Mouse (Mus musculus): ENCODE measurements around the gene Glis2. TPM values are rescaled to one million over a fixed set of nuclear protein-coding genes. Genes with fewer than 3 reads are reported as not detected.

The Glis2 gene
- total RNA-seq (2014; rRNA removed; ENCODE audit: low replicate concordance) (25.3 and 25.4 TPM in 2 replicates), polyA plus RNA-seq (2015; fragmentation: Nextera tagmentation; extraction: Ambion mirVana) (11.2 and 11.8 TPM in 2 replicates)

GRCm38 (mm10) chr16:4593971-4594813 lies at the start of gene Glis2:
Gene Glis2 (plus strand): TSS chr16:4594713.
- H3K36me3 ChIP-seq (replicated peaks; ENCODE audit: control insufficient read depth, insufficient read depth, low read length): peaks cover 14% of the 10 kb centered on the region; the same call in 1 of the 2 replicates
- H3K27ac ChIP-seq (ENCODE audit: low read depth): peak within 1 kb of the TSS; percentile 94
- H3K4me3 ChIP-seq (ENCODE audit: low read depth, low read length): peak within 1 kb of the TSS; percentile 82
- WGBS: under 1% methylated on average over 34 of the region's 74 CpGs
- DNase-seq (ENCODE audit: low spot score): peak; percentile 90
- TF ChIP-seq EP300 (IDR thresholded peaks at IDR 0.05; ENCODE audit: low read depth) (no peak), CTCF (IDR thresholded peaks at IDR 0.05; ENCODE audit: low read depth) (no peak)
- H3K27me3 ChIP-seq (ENCODE audit: control insufficient read depth, insufficient read depth, low read length): no peaks in the 10 kb centered on the region
- peak within 1 kb of the TSS; percentile 86 for H3K9ac ChIP-seq (replicated peaks; ENCODE audit: low read depth, low read length)
- H3K4me2 ChIP-seq (ENCODE audit: low read depth, low read length): peak within 1 kb of the TSS; percentile 91
- peaks cover 45% of the 10 kb centered on the region for H3K4me1 ChIP-seq (ENCODE audit: control insufficient read depth, insufficient read depth)
- H3K9me3 ChIP-seq (replicated peaks; ENCODE audit: control insufficient read depth, low read length): no peaks in the 10 kb centered on the region
- peak; percentile 80 for ATAC-seq (ENCODE audit: insufficient read depth, low read depth)

- no peak overlapping the region for H3K4me2 ChIP-seq (ENCODE audit: low read depth, low read length)
- TF ChIP-seq CTCF (IDR thresholded peaks at IDR 0.05; ENCODE audit: low read depth) (no peak), EP300 (IDR thresholded peaks at IDR 0.05; ENCODE audit: low read depth) (no peak)
- no peak overlapping the region for H3K4me3 ChIP-seq (ENCODE audit: low read depth, low read length)
- H3K9ac ChIP-seq (replicated peaks; ENCODE audit: low read depth, low read length): no peak overlapping the region
- H3K27ac ChIP-seq (ENCODE audit: low read depth): no peak overlapping the region
- DNase-seq (ENCODE audit: low spot score) (no peak), ATAC-seq (ENCODE audit: insufficient read depth, low read depth) (no peak)
- H3K27me3 ChIP-seq (ENCODE audit: control insufficient read depth, insufficient read depth, low read length): no peaks in the 10 kb centered on the region
- peaks cover 31% of the 10 kb centered on the region for H3K36me3 ChIP-seq (replicated peaks; ENCODE audit: control insufficient read depth, insufficient read depth, low read length)
- no peaks in the 10 kb centered on the region for H3K9me3 ChIP-seq (replicated peaks; ENCODE audit: control insufficient read depth, low read length)
- peaks cover 4% of the 10 kb centered on the region; the same call in 1 of the 2 replicates for H3K4me1 ChIP-seq (ENCODE audit: control insufficient read depth, insufficient read depth)
- 68% methylated on average over 9 of the region's 9 CpGs for WGBS
These were observed 49.7 kb upstream of the Glis2 start for GRCm38 (mm10) chr16:4544845-4545244.

GRCm38 (mm10) chr16:4546838-4547237 lies 47.7 kb upstream of the Glis2 start:
- ATAC-seq (ENCODE audit: insufficient read depth, low read depth): no peak
- H3K36me3 ChIP-seq (replicated peaks; ENCODE audit: control insufficient read depth, insufficient read depth, low read length): peaks cover 31% of the 10 kb centered on the region
- peaks cover 4% of the 10 kb centered on the region; the same call in 1 of the 2 replicates for H3K4me1 ChIP-seq (ENCODE audit: control insufficient read depth, insufficient read depth)
- no peak overlapping the region for H3K4me2 ChIP-seq (ENCODE audit: low read depth, low read length)
- no peak overlapping the region for H3K27ac ChIP-seq (ENCODE audit: low read depth)
- H3K9me3 ChIP-seq (replicated peaks; ENCODE audit: control insufficient read depth, low read length): no peaks in the 10 kb centered on the region
- H3K9ac ChIP-seq (replicated peaks; ENCODE audit: low read depth, low read length): no peak overlapping the region
- TF ChIP-seq EP300 (IDR thresholded peaks at IDR 0.05; ENCODE audit: low read depth) (no peak), CTCF (IDR thresholded peaks at IDR 0.05; ENCODE audit: low read depth) (no peak)
- no peak overlapping the region for H3K4me3 ChIP-seq (ENCODE audit: low read depth, low read length)
- WGBS: 93% methylated on average over 8 of the region's 8 CpGs
- no peaks in the 10 kb centered on the region for H3K27me3 ChIP-seq (ENCODE audit: control insufficient read depth, insufficient read depth, low read length)
- no peak for DNase-seq (ENCODE audit: low spot score)

GRCm38 (mm10) chr16:4547611-4548010 lies 46.9 kb upstream of the Glis2 start:
- 91% methylated on average over 5 of the region's 5 CpGs for WGBS

GRCm38 (mm10) chr16:4548953-4549688 lies 45.4 kb upstream of the Glis2 start:
- Histone ChIP-seq H3K9me3 (replicated peaks; ENCODE audit: control insufficient read depth, low read length) (no peaks in the 10 kb centered on the region), H3K4me2 (ENCODE audit: low read depth, low read length) (no peak overlapping the region), H3K9ac (replicated peaks; ENCODE audit: low read depth, low read length) (no peak overlapping the region), H3K27ac (ENCODE audit: low read depth) (no peak overlapping the region), H3K4me3 (ENCODE audit: low read depth, low read length) (no peak overlapping the region), H3K36me3 (replicated peaks; ENCODE audit: control insufficient read depth, insufficient read depth, low read length) (peaks cover 31% of the 10 kb centered on the region), H3K27me3 (ENCODE audit: control insufficient read depth, insufficient read depth, low read length) (no peaks in the 10 kb centered on the region), H3K4me1 (ENCODE audit: control insufficient read depth, insufficient read depth) (0 out of 2 replicates have a peak, but pooled peaks cover 5% of the 10 kb centered on the region)
- no peak for DNase-seq (ENCODE audit: low spot score)
- ATAC-seq (ENCODE audit: insufficient read depth, low read depth): no peak
- TF ChIP-seq CTCF (IDR thresholded peaks at IDR 0.05; ENCODE audit: low read depth) (no peak), EP300 (IDR thresholded peaks at IDR 0.05; ENCODE audit: low read depth) (no peak)
- 91% methylated on average over 18 of the region's 18 CpGs for WGBS

More at GRCm38 (mm10) chr16:4547611-4548010, 46.9 kb upstream of the Glis2 start:
- H3K36me3 ChIP-seq (replicated peaks; ENCODE audit: control insufficient read depth, insufficient read depth, low read length): peaks cover 31% of the 10 kb centered on the region
- H3K4me1 ChIP-seq (ENCODE audit: control insufficient read depth, insufficient read depth): 0 out of 2 replicates have a peak, but pooled peaks cover 1% of the 10 kb centered on the region
- H3K27ac ChIP-seq (ENCODE audit: low read depth): no peak overlapping the region
- no peak overlapping the region for H3K4me2 ChIP-seq (ENCODE audit: low read depth, low read length)
- DNase-seq (ENCODE audit: low spot score) (no peak), ATAC-seq (ENCODE audit: insufficient read depth, low read depth) (no peak)
- H3K9me3 ChIP-seq (replicated peaks; ENCODE audit: control insufficient read depth, low read length): no peaks in the 10 kb centered on the region
- H3K9ac ChIP-seq (replicated peaks; ENCODE audit: low read depth, low read length): no peak overlapping the region
- TF ChIP-seq CTCF (IDR thresholded peaks at IDR 0.05; ENCODE audit: low read depth) (no peak), EP300 (IDR thresholded peaks at IDR 0.05; ENCODE audit: low read depth) (no peak)
- no peak overlapping the region for H3K4me3 ChIP-seq (ENCODE audit: low read depth, low read length)
- no peaks in the 10 kb centered on the region for H3K27me3 ChIP-seq (ENCODE audit: control insufficient read depth, insufficient read depth, low read length)

All from heart, postnatal 0 days (tissue).